Mouse (Mus musculus) MEL-GATA-1-ER (cell line): Measurements from ENCODE around the gene Gpr83.

Experiments
- DNase-seq: peaks from one replicate; pipeline ENCODE4 v3.0.0-alpha.2; 2012; ENCODE audit warnings: low read depth; ENCODE audit errors: extremely low read depth

Gene Gpr83

GRCm38 (mm10) chr9:14859868-14860639, at the start of gene Gpr83:
Gene Gpr83 (plus strand): TSS chr9:14860210.
- no peak for DNase-seq

- DNase-seq, result no peak
Observed at GRCm38 (mm10) chr9:14821396-14821795, 38.6 kb upstream of the Gpr83 start.

GRCm38 (mm10) chr9:14824840-14825239, 35.2 kb upstream of the Gpr83 start:
- no peak for DNase-seq

GRCm38 (mm10) chr9:14827875-14828274, 32.1 kb upstream of the Gpr83 start:
- DNase-seq, result no peak

- no peak for DNase-seq
Observed at GRCm38 (mm10) chr9:14832046-14832445, 28.0 kb upstream of the Gpr83 start.

GRCm38 (mm10) chr9:14835335-14836075, 24.5 kb upstream of the Gpr83 start:
- no peak for DNase-seq

- no peak for DNase-seq
Observed at GRCm38 (mm10) chr9:14839527-14839926, 20.5 kb upstream of the Gpr83 start.

- DNase-seq, result no peak
Observed at GRCm38 (mm10) chr9:14839970-14840369, 20.0 kb upstream of the Gpr83 start.

- DNase-seq, result no peak
Observed at GRCm38 (mm10) chr9:14841878-14842761, 17.9 kb upstream of the Gpr83 start.

GRCm38 (mm10) chr9:14843311-14843857, 16.6 kb upstream of the Gpr83 start:
- no peak for DNase-seq

GRCm38 (mm10) chr9:14843901-14844300, 16.1 kb upstream of the Gpr83 start:
- DNase-seq, result no peak

- peak; percentile 49 for DNase-seq
Observed at GRCm38 (mm10) chr9:14846428-14846827, 13.6 kb upstream of the Gpr83 start.

GRCm38 (mm10) chr9:14848267-14848935, 11.6 kb upstream of the Gpr83 start:
- DNase-seq, result no peak

- no peak for DNase-seq
Observed at GRCm38 (mm10) chr9:14854585-14854984, 5.4 kb upstream of the Gpr83 start.

GRCm38 (mm10) chr9:14856922-14857654, 2.9 kb upstream of the Gpr83 start:
- no peak for DNase-seq

- DNase-seq, result no peak
Observed at GRCm38 (mm10) chr9:14858170-14858706, 1.8 kb upstream of the Gpr83 start.

GRCm38 (mm10) chr9:14858782-14859181, 1.2 kb upstream of the Gpr83 start:
- DNase-seq, result no peak

GRCm38 (mm10) chr9:14863126-14863525, 3.1 kb downstream of the Gpr83 start:
- DNase-seq, result no peak

GRCm38 (mm10) chr9:14864726-14865125, 4.7 kb downstream of the Gpr83 start:
- DNase-seq, result no peak

GRCm38 (mm10) chr9:14866957-14867356, 6.9 kb downstream of the Gpr83 start:
- DNase-seq, result no peak
